Mouse (Mus musculus) testis, postnatal 14 days (tissue): ENCODE data around the gene Gdf9.
"Not testable (repeated sequence)": the region's sequence is repeated elsewhere in the genome, so short reads cannot be mapped to it uniquely, and the experiment has no call there.

Source experiments
- DNase-seq: peaks from one replicate; pipeline ENCODE4 v3.0.0; 2021; ENCODE audit warnings: low spot score

Gdf9 gene

GRCm38 (mm10) chr11:53430670-53431346 is at the start of gene Gdf9, which contains the start of gene Uqcrq:
Gene Gdf9, plus strand, starts transcription at chr11:53431023.
Gene Uqcrq, minus strand, starts transcription at chr11:53430831.
- DNase-seq, result peak; percentile 100

GRCm38 (mm10) chr11:53383758-53384428 is 46.9 kb upstream of the Gdf9 start:
- DNase-seq, result no peak

- DNase-seq, result no peak
Observed at GRCm38 (mm10) chr11:53393856-53394255, 37.0 kb upstream of the Gdf9 start.

DNA sequence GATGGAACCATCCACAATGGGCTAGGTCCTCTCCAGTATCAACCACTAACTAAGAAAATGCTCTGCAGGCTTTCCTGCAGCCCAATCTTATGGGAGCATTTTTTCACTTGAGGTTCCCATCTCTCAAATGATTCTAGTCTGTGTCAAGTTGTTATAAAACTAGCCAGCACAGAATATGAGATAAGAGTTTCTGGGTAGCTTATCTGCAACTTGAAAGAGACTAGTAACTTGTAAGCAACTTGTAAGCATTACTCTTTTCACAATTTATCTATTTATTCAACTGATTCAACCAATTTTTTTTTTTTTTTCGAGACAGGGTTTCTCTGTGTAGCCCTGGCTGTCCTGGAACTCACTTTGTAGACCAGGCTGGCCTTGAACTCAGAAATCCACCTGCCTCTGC is 27.2 kb upstream of the Gdf9 start:
- no peak for DNase-seq

DNA sequence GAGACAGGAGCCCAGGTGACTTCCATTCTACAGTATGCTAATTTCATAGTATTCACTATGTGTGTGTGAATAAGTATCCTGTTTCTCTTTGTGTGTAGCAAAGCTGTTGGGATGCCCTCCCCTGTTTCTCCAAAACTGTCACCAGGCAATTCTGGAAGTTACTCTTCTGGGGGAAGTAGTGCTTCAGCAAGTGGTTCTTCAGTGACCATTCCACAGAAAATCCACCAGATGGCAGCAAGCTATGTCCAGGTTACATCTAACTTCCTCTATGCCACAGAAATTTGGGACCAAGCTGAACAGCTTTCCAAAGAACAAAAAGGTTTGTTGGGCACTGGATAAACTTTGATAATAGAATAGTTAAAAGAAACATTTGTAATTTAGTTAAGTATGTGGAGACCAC is 19.1 kb upstream of the Gdf9 start:
- DNase-seq, result no peak

DNA sequence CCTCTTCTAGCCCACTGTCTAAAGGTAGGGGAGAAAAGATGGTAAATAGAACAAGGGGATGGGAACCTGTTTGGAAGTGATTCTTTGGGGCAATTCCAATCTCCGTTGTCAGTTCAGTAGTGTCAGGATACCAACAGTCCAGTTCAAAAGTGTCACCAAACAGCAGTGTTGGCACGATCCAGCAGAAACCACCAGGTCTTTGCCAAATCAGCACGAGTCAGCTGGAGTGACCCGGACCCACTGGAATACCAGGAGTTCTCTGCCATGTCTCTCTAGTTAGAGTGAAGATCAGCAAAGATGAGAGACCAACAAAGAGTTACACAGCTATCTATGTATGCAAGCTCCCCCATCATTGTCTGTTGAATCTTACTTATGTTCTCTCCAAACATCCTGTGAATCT is 17.0 kb upstream of the Gdf9 start:
- no peak for DNase-seq

- DNase-seq, result no peak
Observed at GRCm38 (mm10) chr11:53418048-53418447, 12.8 kb upstream of the Gdf9 start.

GRCm38 (mm10) chr11:53423036-53423435 is 7.8 kb upstream of the Gdf9 start, which contains the start of gene Leap2:
Gene Leap2, minus strand, starts transcription at chr11:53423170.
- DNase-seq, result no peak

GRCm38 (mm10) chr11:53424826-53425225 is 6.0 kb upstream of the Gdf9 start:
- DNase-seq, result no peak

- DNase-seq, result no peak
Observed at GRCm38 (mm10) chr11:53425251-53425650, 5.6 kb upstream of the Gdf9 start.

DNA sequence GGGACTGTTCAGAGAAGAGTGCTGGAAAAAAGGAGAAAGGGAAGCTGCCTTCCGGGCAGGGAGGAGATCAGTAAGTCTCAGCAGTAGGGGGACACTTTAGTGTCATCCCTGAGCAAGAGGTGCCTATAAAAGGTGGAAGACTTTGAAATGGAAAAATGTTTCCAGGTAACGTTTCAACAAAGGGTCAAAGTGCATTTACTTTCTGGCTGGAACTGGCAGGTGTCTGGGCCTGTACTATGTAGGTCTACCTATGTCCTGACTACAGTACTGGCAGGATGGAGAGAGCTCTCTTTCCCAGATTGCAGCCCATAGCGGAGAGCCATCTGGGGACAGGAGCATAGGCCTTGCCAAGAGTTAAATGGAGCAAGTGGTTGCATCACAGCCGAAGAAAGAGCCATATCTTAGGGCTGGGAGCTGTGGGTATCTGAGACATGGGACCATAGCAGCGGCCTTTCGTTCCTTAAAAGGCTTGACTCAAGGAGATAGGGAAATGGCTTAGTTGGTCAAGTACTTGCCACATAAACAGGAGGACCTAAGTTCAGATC is 5.0 kb upstream of the Gdf9 start:
- no peak for DNase-seq

- DNase-seq, result not testable (repeated sequence)
Observed at GRCm38 (mm10) chr11:53426914-53427313, 3.9 kb upstream of the Gdf9 start.

DNA sequence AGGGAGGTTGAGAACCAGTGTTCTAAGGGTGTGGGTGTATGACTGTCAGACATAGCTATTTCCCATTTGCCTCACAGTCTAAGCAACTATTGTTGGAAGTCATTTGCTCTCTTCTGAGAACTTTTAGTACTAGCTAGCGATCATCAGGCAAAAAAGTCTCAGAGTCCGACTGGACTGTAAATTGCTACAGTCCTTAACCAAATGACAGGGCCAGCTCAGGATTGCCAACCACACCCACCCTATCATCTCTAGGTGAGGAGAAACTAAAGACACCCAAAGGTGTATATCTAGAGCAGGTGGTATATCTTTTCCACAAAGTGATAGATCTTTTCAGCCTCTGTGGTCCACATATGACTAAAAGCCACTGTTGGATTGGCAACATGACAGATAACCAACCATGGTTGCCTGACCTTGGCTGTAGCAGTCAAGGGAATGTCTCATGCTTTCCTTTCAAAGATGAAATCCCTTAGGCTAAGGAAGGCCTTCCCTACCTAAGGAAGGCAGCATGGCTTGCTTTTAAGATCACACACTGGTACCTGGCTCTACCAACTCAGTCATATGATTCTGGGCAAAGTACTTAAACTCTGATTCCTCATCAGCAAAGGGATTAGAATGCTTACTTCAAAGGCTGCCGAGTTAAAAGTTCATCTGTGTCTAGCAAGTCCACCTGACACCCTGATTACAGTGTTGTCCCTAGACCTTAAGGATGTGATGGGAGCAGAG is 2.7 kb upstream of the Gdf9 start:
- no peak for DNase-seq

DNA sequence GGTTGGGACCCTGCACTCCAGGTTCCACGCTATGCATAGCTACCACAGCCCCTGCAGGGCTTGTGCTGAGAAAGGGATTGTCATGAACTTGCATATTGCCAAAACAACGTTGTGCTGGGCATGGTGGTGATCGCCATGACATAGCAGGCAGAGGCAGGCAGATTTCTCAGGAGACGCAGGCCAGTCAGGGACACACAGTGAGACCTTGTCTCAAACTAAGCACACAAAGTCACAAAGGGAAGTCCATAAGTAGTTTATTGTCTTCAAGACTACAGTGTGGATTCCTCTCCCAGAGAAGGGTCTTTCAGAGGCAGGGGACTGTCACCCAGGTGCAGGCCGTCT is 2.1 kb upstream of the Gdf9 start:
- no peak for DNase-seq

DNA sequence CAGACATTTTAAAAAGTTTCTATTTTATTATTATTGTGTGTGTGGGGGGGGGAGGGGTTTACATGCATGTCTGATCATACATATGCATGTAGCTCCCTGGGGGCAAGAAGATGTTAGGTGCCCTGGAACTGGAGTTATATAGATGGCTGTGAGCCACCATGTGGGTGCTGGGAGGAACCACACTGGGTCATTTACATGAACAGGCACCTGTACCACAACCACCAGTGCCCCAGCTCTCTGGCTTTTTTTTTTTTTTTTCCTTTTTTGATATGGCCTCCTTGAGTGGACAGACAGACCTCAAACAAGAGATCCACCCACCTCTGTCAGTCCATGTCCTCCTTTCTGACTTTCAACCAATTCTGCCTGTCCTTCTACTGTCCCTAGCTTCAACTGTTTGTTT is 1.6 kb upstream of the Gdf9 start:
- DNase-seq, result no peak

DNA sequence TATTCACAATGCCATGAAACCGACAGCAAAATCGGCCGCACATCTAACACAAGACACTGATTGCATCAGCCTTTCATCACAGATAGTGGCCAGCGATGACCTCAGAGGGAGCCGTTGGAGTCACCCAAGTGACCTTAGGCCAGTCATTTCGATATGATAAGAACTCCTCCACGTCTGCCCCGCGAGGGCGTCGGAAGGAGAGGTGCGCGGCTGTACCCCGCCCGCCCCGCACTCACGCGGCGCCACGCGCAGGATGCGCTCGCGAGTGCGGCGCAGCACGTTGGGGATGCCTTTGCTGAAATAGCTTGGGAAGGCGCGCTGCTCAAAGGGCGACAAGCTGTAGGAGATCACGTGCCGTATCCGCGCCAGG is 538 bp upstream of the Gdf9 start:
- no peak for DNase-seq

DNA sequence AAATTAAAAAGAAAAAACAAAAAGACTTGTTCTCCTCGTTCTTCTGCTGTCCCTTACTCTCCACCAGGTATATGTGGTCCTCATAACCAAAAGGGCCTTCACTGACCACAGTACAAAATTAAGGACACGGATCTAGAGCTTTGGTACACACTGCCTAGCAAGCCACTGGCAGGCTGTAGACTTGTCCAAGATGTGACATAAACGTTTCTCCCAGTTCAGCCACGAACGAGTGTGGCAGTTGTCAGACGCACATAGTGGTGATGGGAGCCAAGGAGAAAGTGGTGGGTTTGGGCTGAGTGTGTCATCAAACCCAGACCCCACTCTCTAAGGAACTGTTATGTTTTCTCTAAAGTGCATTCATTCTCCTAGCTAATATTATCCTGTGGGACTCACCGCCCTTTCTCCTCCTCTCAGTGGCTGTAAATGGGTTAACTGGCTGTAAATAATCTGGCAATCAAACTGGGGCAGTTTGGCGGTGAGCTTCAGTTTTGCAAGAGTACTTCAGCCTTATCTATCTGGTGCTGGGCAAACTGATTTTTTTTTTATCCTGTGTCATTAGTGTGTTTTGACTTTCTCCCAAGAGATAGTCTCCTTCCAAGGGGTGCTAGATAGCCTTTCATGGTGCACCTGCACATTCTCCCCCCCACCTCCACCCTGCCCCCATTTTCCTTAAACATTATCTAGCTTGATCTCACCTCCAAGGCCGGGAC is 679 bp downstream of the Gdf9 start:
- DNase-seq, result no peak

GRCm38 (mm10) chr11:53433057-53433456 is 2.2 kb downstream of the Gdf9 start:
- DNase-seq, result no peak

GRCm38 (mm10) chr11:53435504-53435903 is 4.7 kb downstream of the Gdf9 start:
- no peak for DNase-seq

- no peak for DNase-seq
Observed at GRCm38 (mm10) chr11:53436338-53436737, 5.5 kb downstream of the Gdf9 start.

GRCm38 (mm10) chr11:53441921-53442320 is 11.1 kb downstream of the Gdf9 start:
- no peak for DNase-seq

GRCm38 (mm10) chr11:53443861-53444260 is 13.0 kb downstream of the Gdf9 start:
- no peak for DNase-seq
